Comparison of ENCODE assay signal across 10 mouse cellular contexts in the genomic region with DNA sequence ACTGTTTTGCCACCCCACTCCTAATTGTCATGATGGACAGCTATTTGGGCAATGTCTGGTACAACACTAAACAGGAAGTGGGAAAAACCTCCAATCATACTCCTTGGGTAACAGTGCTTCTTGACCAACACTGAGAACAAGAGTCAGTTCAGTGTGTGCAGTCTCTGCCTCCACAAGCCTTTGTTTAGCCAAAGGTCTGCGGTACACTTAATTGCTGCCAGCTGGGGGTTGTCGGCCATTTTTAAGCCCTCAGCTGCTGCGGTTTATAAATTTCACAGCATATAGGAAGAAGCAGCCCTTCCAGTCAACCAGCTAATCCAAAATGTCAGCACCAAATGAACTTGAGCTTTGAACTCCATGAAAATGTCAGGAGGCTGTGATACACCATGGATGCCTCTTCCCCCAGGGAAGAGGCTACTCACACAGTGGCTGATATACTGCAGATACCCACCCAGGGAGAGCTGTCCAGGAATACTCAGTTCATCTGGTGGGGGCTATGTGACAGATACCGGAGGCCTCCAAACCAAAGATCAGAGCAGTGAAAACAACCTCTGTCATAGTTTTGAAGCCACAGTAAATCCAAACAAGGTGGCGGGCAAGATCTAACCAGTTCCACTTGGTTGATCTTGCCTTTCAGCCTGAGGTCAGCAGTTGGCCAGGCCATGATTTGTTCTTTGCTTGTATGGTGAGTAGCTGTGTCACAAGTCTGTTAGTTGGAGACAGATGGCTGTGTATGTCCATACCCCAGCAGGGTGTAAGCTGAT.
DNase-seq lines count a peak whose midpoint lies in the region; ATAC-seq and TF ChIP-seq lines count a peak whose summit lies in the region.
"Had no signal": no experiment of that assay in that cellular context is flagged by ENCODE, and none has a peak within 500 bp of the region (broad histone marks: within the 10 kb centered on the region; RNA-seq: fewer than 3 reads in every experiment).

No protein-coding gene starts in this region.

- no peaks in the 10 kb centered on the region for H3K4me1 ChIP-seq in midbrain, postnatal 0 days (ENCODE audit: insufficient read depth, low read length)
- H3K4me1 ChIP-seq in midbrain, embryonic 13.5 days (replicated peaks): no peaks in the 10 kb centered on the region

- 0 out of 2 replicates have a peak, but pooled peaks cover 2% of the 10 kb centered on the region for H3K36me3 ChIP-seq in midbrain, postnatal 0 days (ENCODE audit: insufficient read depth, low read length)
- no peaks in the 10 kb centered on the region for H3K36me3 ChIP-seq in midbrain, embryonic 13.5 days
- H3K36me3 ChIP-seq: liver, embryonic 13.5 days had no signal

- H3K27ac ChIP-seq in midbrain, postnatal 0 days (ENCODE audit: low read depth, low read length): no peak overlapping the region
- no peak overlapping the region for H3K27ac ChIP-seq in midbrain, embryonic 13.5 days
- H3K27ac ChIP-seq: liver, embryonic 13.5 days had no signal

- H3K4me2 ChIP-seq in midbrain, postnatal 0 days (ENCODE audit: low read depth, low read length, poor library complexity, severe bottlenecking): no peak overlapping the region
- H3K4me2 ChIP-seq in midbrain, embryonic 13.5 days (replicated peaks): no peak overlapping the region
- H3K4me2 ChIP-seq: liver, embryonic 13.5 days had no signal

- H3K9me3 ChIP-seq in midbrain, postnatal 0 days (ENCODE audit: low read length): no peaks in the 10 kb centered on the region
- H3K9me3 ChIP-seq in midbrain, embryonic 13.5 days: no peaks in the 10 kb centered on the region
- H3K9me3 ChIP-seq: liver, embryonic 13.5 days had no signal

- no peak for TF ChIP-seq CTCF in midbrain, postnatal 0 days (IDR thresholded peaks at IDR 0.05)

- 80% methylated on average over 5 of the region's 5 CpGs for WGBS in midbrain, postnatal 0 days
- 75% methylated on average over 5 of the region's 5 CpGs for WGBS in midbrain, embryonic 13.5 days

- no peak for ATAC-seq in midbrain, postnatal 0 days (ENCODE audit: low FRiP score)
- ATAC-seq in midbrain, embryonic 13.5 days: no peak
- ATAC-seq in granulocyte monocyte progenitor cell, adult 5-6 weeks (replicated peaks; ENCODE audit: poor library complexity, severe bottlenecking): peak; percentile 80
- ATAC-seq in activated CD4-positive, CD25-positive, alpha-beta regulatory T cell, adult 4 months: no peak

- peak; percentile 17 for DNase-seq in midbrain, postnatal 0 days (ENCODE audit: low spot score)
- DNase-seq in kidney, postnatal 36 days: peak; percentile 65 to 84
- no peak for DNase-seq in left cerebral cortex, adult 9 months (ENCODE audit: low spot score in 2 of 2)
- DNase-seq in layer of hippocampus, adult 18-20 months (ENCODE audit: low spot score in 2 of 2): no peak
- DNase-seq: cerebellum, postnatal 36 days; liver, embryonic 13.5 days; thymus, postnatal 4 days had no signal

- no peak overlapping the region for H3K9ac ChIP-seq in midbrain, postnatal 0 days (replicated peaks; ENCODE audit: low read length, poor library complexity, severe bottlenecking)
- no peak overlapping the region for H3K9ac ChIP-seq in midbrain, embryonic 13.5 days (replicated peaks)
- H3K9ac ChIP-seq: liver, embryonic 13.5 days had no signal

- H3K4me3 ChIP-seq in midbrain, postnatal 0 days (ENCODE audit: low read depth, low read length): no peak overlapping the region
- no peak overlapping the region for H3K4me3 ChIP-seq in midbrain, embryonic 13.5 days (replicated peaks)
- H3K4me3 ChIP-seq: liver, embryonic 13.5 days had no signal

- no peaks in the 10 kb centered on the region for H3K27me3 ChIP-seq in midbrain, postnatal 0 days (ENCODE audit: insufficient read depth, low read length)
- H3K27me3 ChIP-seq in midbrain, embryonic 13.5 days: no peaks in the 10 kb centered on the region
- H3K27me3 ChIP-seq: liver, embryonic 13.5 days had no signal

Comparison
In these comparisons a context has a peak if more than half of its experiments do, and no peak if none do; other contexts are left out.
1. DNase-seq: peak in midbrain, postnatal 0 days (single experiment) and kidney, postnatal 36 days (2 of 2); none in left cerebral cortex, adult 9 months (0 of 2) and layer of hippocampus, adult 18-20 months (0 of 2).